Mouse (Mus musculus) midbrain, embryonic 14.5 days (tissue): ENCODE data around the gene Tas2r114. TPM values are rescaled to one million over a fixed set of nuclear protein-coding genes. Genes with fewer than 3 reads are reported as not detected.

Experiments
- ATAC-seq: fragments of 200-750 bp; cut with Nextera tagmentation; 2 replicates; pipeline ENCODE4 v1.8.0; 2017; ENCODE audit warnings: moderate number of reproducible peaks, moderate library complexity; ENCODE audit not compliant: low FRiP score, low TSS enrichment
- DNase-seq: peaks from one replicate; pipeline ENCODE4 v3.0.0-alpha.2; 2015
- H3K27ac ChIP-seq: fragments of 300-500 bp; sonication (generic); replicated peaks from 2 replicates; pipeline ENCODE4 v1.5.1; 2014; ENCODE audit warnings: mild to moderate bottlenecking, low read depth, low read length, moderate library complexity
- H3K27me3 ChIP-seq: fragments of 300-500 bp; sonication (generic); 2 replicates; pipeline ENCODE4 v1.6.1; 2014; ENCODE audit warnings: low read length, control low read depth, mixed read lengths; ENCODE audit not compliant: control insufficient read depth, insufficient read depth
- H3K36me3 ChIP-seq: fragments of 300-500 bp; sonication (generic); 2 replicates; pipeline ENCODE4 v1.6.1; 2014; ENCODE audit warnings: low read length, control low read depth; ENCODE audit not compliant: control insufficient read depth, insufficient read depth
- H3K4me1 ChIP-seq: fragments of 300-500 bp; sonication (generic); 2 replicates; pipeline ENCODE4 v1.6.1; 2014; ENCODE audit warnings: mild to moderate bottlenecking, antibody characterized with exemption, low read length, control low read depth; ENCODE audit not compliant: control insufficient read depth, insufficient read depth
- H3K4me2 ChIP-seq: fragments of 300-500 bp; sonication (generic); 2 replicates; pipeline ENCODE4 v1.6.1; 2014; ENCODE audit warnings: mild to moderate bottlenecking, low read length, moderate library complexity
- H3K4me3 ChIP-seq: fragments of 300-500 bp; sonication (generic); replicated peaks from 2 replicates; pipeline ENCODE4 v1.5.1; 2014; ENCODE audit warnings: low read depth, low read length
- H3K9ac ChIP-seq: fragments of 300-500 bp; sonication (generic); replicated peaks from 2 replicates; pipeline ENCODE4 v1.6.1; 2014; ENCODE audit warnings: mild to moderate bottlenecking, low read length, moderate library complexity
- H3K9me3 ChIP-seq: fragments of 300-500 bp; sonication (generic); 2 replicates; pipeline ENCODE4 v1.6.1; 2016; ENCODE audit warnings: low read length, control low read depth, mixed read lengths; ENCODE audit not compliant: control insufficient read depth
- WGBS: fragments of 180-500 bp; shearing (Covaris S2); extraction: QIAGEN DNeasy Blood & Tissue Kit; methylation state at CpG from one replicate; pipeline ENCODE4 v1.1.7; 2014; 5-methylcytosine and 5-hydroxymethylcytosine counted together
- polyA plus RNA-seq: library from polyadenylated mRNA; unstranded; fragments of >200 nt; fragmentation: Nextera tagmentation; extraction: Ambion mirVana; gene quantifications from 2 replicates; pipeline ENCODE4 v1.2.1, GENCODE M21; 2014

The Tas2r114 gene
- not detected in 2 replicates for polyA plus RNA-seq

DNA sequence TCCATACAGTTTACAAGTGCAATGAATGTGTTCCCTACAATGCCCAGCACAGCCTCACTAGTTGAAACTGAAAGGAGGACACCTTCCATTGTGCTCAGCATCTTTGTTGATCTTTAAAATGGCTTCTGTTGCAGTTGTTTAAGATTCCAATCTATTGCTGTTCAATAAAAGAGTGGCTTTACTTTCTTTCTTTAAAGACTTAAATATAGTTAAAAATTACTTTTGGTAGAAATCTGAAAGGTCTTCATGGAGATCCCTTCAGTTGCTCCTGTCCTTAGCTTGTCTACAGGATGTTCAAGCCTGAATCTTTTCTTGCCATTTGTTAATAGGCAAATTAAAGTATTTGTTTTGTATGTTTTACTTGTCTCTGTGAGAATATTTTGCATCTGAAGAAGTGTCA, at the start of gene Tas2r114:
Tas2r114 (minus strand) TSS at position 101 of the 400 bp plus-strand sequence.
- H3K27me3 ChIP-seq = no peaks in the 10 kb centered on the region
- no peak within 1 kb of the TSS for H3K4me3 ChIP-seq
- H3K4me1 ChIP-seq = no peaks in the 10 kb centered on the region
- no peak within 1 kb of the TSS for H3K27ac ChIP-seq
- H3K9me3 ChIP-seq = peaks cover 5% of the 10 kb centered on the region
- no peak for ATAC-seq
- DNase-seq = no peak
- no peak within 1 kb of the TSS for H3K9ac ChIP-seq
- H3K36me3 ChIP-seq = no peaks in the 10 kb centered on the region
- no peak within 1 kb of the TSS for H3K4me2 ChIP-seq

DNA sequence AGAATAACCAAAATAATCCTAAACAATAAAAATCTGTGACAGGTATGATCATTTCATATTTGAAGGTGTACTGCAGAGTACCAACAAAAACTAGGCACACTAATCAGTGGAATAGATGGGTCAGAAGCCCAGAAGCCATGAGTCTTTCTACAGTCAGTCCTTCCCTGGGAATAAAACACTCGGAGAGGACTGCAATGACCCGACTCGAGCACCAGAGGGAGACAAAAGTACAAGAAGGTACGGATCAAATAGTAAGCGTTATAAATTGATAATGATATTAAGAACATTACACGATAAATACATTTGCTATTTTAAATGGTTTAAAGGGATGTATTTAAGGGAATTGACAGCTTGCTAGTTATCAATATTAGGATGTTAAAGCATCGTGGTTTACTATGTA, 22.9 kb upstream of the Tas2r114 start:
- WGBS = 42% methylated on average over 7 of the region's 7 CpGs
- DNase-seq = no peak
- Histone ChIP-seq H3K9me3 (peaks cover 22% of the 10 kb centered on the region; the same call in 1 of the 2 replicates), H3K9ac (no peak overlapping the region), H3K36me3 (no peaks in the 10 kb centered on the region), H3K4me1 (no peaks in the 10 kb centered on the region), H3K4me2 (no peak overlapping the region), H3K27ac (no peak overlapping the region), H3K27me3 (no peaks in the 10 kb centered on the region), H3K4me3 (no peak overlapping the region)
- ATAC-seq = no peak

DNA sequence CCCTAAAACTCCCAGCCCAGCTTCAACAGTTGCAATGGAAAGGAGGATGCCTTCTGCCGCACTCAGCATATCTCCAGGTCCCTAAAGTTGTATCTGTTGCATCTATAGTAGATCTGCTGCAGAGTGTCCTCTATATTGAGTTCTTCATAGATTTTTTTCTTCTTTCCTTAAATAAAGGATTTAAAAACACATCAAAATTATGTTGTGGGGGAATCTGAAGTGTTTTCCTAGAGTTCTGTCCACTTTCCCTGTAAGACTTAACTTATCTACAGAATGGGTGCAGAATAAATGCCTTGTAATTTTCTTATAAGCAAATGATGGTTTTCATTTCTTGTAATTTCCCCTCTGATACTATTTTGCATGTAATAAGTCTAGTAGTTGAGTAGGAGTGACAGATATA, 2.5 kb downstream of the Tas2r114 start, which contains the start of gene Tas2r105:
Tas2r105 (minus strand) TSS at position 101 of the 400 bp plus-strand sequence.
- Histone ChIP-seq H3K27me3 (no peaks in the 10 kb centered on the region), H3K4me3 (no peak within 1 kb of the TSS), H3K27ac (no peak within 1 kb of the TSS), H3K36me3 (no peaks in the 10 kb centered on the region), H3K4me2 (no peak within 1 kb of the TSS), H3K9me3 (peaks cover 5% of the 10 kb centered on the region), H3K9ac (no peak within 1 kb of the TSS), H3K4me1 (no peaks in the 10 kb centered on the region)
- 84% methylated on average over 1 of the region's 1 CpGs for WGBS
- DNase-seq (no peak), ATAC-seq (no peak)

DNA sequence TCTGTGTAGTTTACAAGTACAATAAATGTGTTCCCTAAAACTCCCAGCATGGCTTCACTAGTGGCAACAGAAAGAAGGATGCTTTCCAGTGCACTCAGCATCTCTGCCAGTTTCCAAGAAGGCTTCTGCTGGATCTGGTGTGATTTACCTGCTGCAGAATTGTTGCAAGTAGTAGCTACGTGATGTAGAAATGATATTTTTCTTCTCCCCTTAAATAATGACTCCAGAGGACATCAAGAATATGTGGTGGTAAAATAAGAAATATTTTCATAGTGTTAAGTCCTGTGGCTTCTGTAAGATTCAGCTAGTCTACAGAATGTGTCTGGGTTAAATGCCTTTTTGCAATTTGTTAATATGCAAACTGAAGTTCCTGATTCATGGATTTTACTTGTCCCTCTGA, 4.2 kb downstream of the Tas2r114 start, which contains the start of gene Tas2r104:
Tas2r104 (minus strand) TSS at position 101 of the 400 bp plus-strand sequence.
- 84% methylated on average over 1 of the region's 1 CpGs for WGBS
- Histone ChIP-seq H3K9ac (no peak within 1 kb of the TSS), H3K27me3 (no peaks in the 10 kb centered on the region), H3K4me1 (no peaks in the 10 kb centered on the region), H3K4me2 (no peak within 1 kb of the TSS), H3K9me3 (peaks cover 5% of the 10 kb centered on the region; the same call in 1 of the 2 replicates), H3K36me3 (no peaks in the 10 kb centered on the region), H3K27ac (no peak within 1 kb of the TSS), H3K4me3 (no peak within 1 kb of the TSS)
- ATAC-seq (no peak), DNase-seq (no peak)

DNA sequence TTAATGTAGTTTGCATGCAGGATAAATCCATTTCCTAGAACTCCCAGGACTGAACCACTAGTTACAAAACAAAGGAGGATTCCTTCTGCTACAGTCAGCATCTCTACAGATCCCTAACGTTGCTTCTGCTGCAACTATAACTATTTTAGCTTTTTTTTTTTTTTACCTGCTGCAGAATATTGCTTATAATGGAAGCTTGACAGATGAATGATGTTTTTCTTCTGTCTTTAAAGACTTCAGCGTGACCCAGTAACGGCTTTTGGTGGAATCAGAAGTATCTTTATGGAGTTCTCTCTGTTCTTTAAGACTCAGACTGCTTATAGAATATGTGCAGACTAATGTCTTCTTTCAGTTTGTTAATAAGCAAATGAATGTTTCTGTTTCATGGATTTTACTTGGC, 11.1 kb downstream of the Tas2r114 start, which contains the start of gene Tas2r106:
Tas2r106 (minus strand) TSS at position 101 of the 400 bp plus-strand sequence.
- H3K9ac ChIP-seq = no peak within 1 kb of the TSS
- no peak within 1 kb of the TSS for H3K27ac ChIP-seq
- H3K27me3 ChIP-seq = no peaks in the 10 kb centered on the region
- DNase-seq = no peak
- no peak for ATAC-seq
- no peaks in the 10 kb centered on the region for H3K4me1 ChIP-seq
- H3K36me3 ChIP-seq = no peaks in the 10 kb centered on the region
- H3K4me2 ChIP-seq = no peak within 1 kb of the TSS
- H3K4me3 ChIP-seq = no peak within 1 kb of the TSS
- 70% methylated on average over 3 of the region's 3 CpGs for WGBS
- H3K9me3 ChIP-seq = peaks cover 15% of the 10 kb centered on the region

DNA sequence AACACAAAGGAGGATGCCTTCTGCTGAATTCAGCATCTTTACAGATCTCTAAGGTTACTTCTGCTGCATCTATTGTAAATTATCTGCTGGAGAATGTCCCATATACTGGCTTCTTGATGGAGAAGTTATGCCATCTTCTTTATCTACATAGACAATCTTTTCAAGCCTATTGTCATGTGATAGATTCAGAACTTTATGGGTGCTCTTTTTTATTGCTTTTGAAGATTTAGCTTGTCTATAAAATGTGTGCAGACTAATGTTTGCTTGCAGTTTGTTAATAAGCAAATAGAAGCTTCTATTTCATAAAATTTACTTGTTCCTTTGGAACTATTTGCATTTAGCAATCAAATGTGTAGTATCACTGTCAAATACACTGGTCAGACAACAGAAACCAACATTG, 29.8 kb downstream of the Tas2r114 start, which contains the start of gene Tas2r107:
Tas2r107 (minus strand) TSS at position 101 of the 400 bp plus-strand sequence.
- Histone ChIP-seq H3K9ac (no peak within 1 kb of the TSS), H3K27ac (no peak within 1 kb of the TSS), H3K4me2 (no peak within 1 kb of the TSS), H3K4me3 (no peak within 1 kb of the TSS), H3K4me1 (no peaks in the 10 kb centered on the region), H3K9me3 (peaks cover 2% of the 10 kb centered on the region; the same call in 1 of the 2 replicates), H3K36me3 (no peaks in the 10 kb centered on the region), H3K27me3 (no peaks in the 10 kb centered on the region)
- no peak for ATAC-seq
- DNase-seq = no peak

Other genes starting within 250 kb of the Tas2r114 start
- gene 5430401F13Rik, start 203.7 kb downstream of the Tas2r114 start, polyA plus RNA-seq = not detected in 2 replicates
- not detected in 2 replicates for gene Gm6619, start 203.7 kb downstream of the Tas2r114 start, polyA plus RNA-seq
- gene Tas2r130, start 59.2 kb downstream of the Tas2r114 start, polyA plus RNA-seq = not detected in 2 replicates
- gene Tas2r107, start 29.9 kb downstream of the Tas2r114 start, polyA plus RNA-seq = not detected in 2 replicates
- gene Tas2r106, start 11.2 kb downstream of the Tas2r114 start, polyA plus RNA-seq = not detected in 2 replicates
- not detected in 2 replicates for gene Tas2r104, start 4.3 kb downstream of the Tas2r114 start, polyA plus RNA-seq
- gene Tas2r105, start 2.6 kb downstream of the Tas2r114 start, polyA plus RNA-seq = not detected in 2 replicates